Mouse (Mus musculus): ENCODE measurements at regions not wholly inside any gene's neighbourhood (a gene's known extent, or its start where the extent isn't known, plus 50 kb on each side); places are given as distances from the start of the nearest gene placed in this dataset.

DNA sequence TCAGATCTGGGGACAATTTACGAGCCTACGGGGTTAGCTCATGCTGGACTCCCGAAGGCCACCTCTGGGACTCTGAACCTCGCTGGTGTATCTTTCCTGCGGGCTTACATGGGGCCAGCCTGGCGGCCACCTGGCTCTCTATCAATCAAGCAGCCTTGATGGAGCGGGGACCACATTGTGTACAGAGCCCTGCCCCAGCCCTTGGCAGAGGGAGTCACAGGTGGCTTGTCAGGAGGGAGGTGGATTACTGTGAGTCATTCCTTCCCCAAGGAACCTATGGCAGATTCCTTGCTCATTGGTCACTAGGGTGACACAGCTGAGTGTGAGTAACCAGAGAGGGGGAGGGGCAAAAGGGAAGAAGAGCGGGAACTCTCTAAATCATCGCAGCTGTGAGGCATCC is 105.8 kb upstream of the Vangl1 start:
- 76% methylated on average over 9 of the region's 9 CpGs for WGBS
- ATAC-seq (ENCODE audit: low FRiP score, low read depth), result no peak
- H3K27me3 ChIP-seq, result no peaks in the 10 kb centered on the region
- no peak overlapping the region for H3K4me3 ChIP-seq
- H3K9ac ChIP-seq, result no peak overlapping the region
- H3K4me1 ChIP-seq (replicated peaks), result no peaks in the 10 kb centered on the region; the same call in 1 of the 2 replicates
- H3K27ac ChIP-seq (replicated peaks), result no peak overlapping the region
- H3K36me3 ChIP-seq, result no peaks in the 10 kb centered on the region
- H3K9me3 ChIP-seq, result no peaks in the 10 kb centered on the region
- H3K4me2 ChIP-seq, result no peak overlapping the region

DNA sequence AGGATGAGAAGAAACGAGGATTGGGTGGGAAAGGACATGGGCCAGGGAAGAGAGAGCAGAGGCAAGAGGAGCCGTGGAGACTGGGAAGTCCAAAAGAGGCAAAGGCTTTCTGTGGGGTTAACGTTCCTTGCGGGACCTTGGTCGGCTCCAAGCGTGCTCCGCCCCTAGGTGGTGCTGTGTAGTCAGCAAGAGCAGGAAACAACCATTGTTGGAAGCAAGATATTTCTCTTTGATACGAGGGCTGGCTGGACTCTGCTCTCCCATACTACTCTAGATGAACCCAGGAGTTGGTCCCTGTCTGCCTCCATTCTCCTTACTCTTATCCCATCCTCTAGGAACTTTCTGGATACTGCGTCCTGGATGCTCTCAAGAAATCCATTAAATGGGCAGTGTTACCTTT is 105.3 kb upstream of the Vangl1 start:
- Histone ChIP-seq H3K4me1 (replicated peaks) (no peaks in the 10 kb centered on the region; the same call in 1 of the 2 replicates), H3K27me3 (no peaks in the 10 kb centered on the region), H3K4me2 (no peak overlapping the region), H3K9ac (no peak overlapping the region), H3K36me3 (no peaks in the 10 kb centered on the region), H3K27ac (replicated peaks) (no peak overlapping the region), H3K4me3 (no peak overlapping the region), H3K9me3 (no peaks in the 10 kb centered on the region)
- WGBS, result 24% methylated on average over 9 of the region's 9 CpGs
- no peak for ATAC-seq (ENCODE audit: low FRiP score, low read depth)

DNA sequence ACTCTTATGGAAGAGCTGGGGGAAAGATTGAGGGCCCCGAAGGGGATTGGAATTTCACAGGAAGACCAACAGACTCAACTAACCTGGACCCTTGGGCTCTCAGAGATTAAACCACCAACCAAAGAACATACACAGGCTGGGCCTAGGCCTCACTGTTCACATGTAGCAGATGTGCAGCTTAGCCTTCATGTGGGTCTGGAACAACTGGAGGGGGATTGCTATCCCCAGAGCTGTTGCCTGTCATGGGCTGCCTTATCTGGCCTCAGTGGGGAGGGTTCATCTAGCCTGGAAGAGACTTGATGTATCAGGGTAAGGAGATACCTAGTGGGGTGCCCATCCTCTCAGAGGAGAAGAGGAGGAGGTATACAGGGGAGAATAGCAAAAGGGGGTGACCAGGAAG is 103.2 kb upstream of the Vangl1 start:
- Histone ChIP-seq H3K27me3 (no peaks in the 10 kb centered on the region), H3K9ac (no peak overlapping the region), H3K36me3 (no peaks in the 10 kb centered on the region), H3K4me1 (replicated peaks) (no peaks in the 10 kb centered on the region; the same call in 1 of the 2 replicates), H3K4me3 (no peak overlapping the region), H3K4me2 (no peak overlapping the region), H3K9me3 (no peaks in the 10 kb centered on the region), H3K27ac (replicated peaks) (no peak overlapping the region)
- no peak for ATAC-seq (ENCODE audit: low FRiP score, low read depth)
- 81% methylated on average over 1 of the region's 1 CpGs for WGBS

GRCm38 (mm10) chr3:102292385-102292784 is 87.9 kb upstream of the Vangl1 start:
- no peak for ATAC-seq (ENCODE audit: low FRiP score, low read depth)

DNA sequence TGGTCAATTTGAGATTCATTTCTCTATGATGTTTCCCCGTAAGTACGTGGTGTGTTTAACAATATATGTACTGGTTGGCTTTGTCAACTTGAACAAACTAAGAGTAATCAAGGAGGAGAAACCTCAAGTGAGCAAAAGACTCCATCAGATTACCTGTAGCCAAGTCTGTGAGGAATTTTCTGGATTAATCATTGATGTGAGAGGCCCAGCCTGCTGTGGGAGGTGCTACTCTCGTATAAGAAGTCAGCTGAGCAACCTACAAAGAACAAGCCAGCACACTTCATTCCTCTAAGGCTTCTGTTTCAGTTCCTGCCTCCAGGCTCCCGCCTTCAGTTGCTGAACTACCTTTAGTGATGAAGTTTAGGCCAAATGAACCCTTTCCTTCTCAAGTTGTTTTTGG is 77.5 kb upstream of the Vangl1 start:
- 83% methylated on average over 4 of the region's 4 CpGs for WGBS
- H3K4me3 ChIP-seq, result no peak overlapping the region

More at GRCm38 (mm10) chr3:102292385-102292784, 87.9 kb upstream of the Vangl1 start:
- H3K36me3 ChIP-seq, result no peaks in the 10 kb centered on the region
- no peak overlapping the region for H3K9ac ChIP-seq
- no peak overlapping the region for H3K4me2 ChIP-seq
- no peak overlapping the region for H3K27ac ChIP-seq (replicated peaks)
- no peaks in the 10 kb centered on the region for H3K4me1 ChIP-seq (replicated peaks)
- no peak overlapping the region for H3K4me3 ChIP-seq
- no peaks in the 10 kb centered on the region for H3K27me3 ChIP-seq
- peaks cover 5% of the 10 kb centered on the region; the same call in 1 of the 2 replicates for H3K9me3 ChIP-seq
- whole genome bisulfite sequencing, result 87% methylated on average over 3 of the region's 3 CpGs

DNA sequence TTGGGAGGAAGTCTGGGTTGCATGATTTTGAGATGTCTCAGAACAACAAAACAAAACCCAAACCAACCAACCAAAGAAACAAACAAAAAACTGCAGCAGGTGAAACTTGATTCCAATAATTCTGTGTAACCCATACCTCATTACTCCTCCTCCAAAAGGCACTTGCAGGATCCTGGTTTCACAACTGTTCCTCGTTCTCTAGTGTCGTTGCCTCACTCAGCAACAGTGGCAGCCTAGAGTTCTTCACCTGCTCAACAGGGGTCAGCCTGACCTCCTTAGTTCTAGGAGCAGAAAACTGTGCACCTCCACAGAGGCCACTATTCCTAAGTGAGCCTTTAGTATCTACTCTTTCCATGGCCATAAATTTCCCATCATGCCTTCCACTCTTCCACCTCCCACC is 72.3 kb upstream of the Vangl1 start:
- ATAC-seq (ENCODE audit: low FRiP score, low read depth), result no peak
- H3K27ac ChIP-seq (replicated peaks), result no peak overlapping the region
- WGBS, result 83% methylated on average over 2 of the region's 2 CpGs

More for the DNA sequence above, 77.5 kb upstream of the Vangl1 start:
- ATAC-seq (ENCODE audit: low FRiP score, low read depth), result no peak
- Histone ChIP-seq H3K9me3 (no peaks in the 10 kb centered on the region), H3K4me2 (no peak overlapping the region), H3K27ac (replicated peaks) (no peak overlapping the region), H3K4me1 (replicated peaks) (no peaks in the 10 kb centered on the region), H3K9ac (no peak overlapping the region), H3K36me3 (no peaks in the 10 kb centered on the region), H3K27me3 (no peaks in the 10 kb centered on the region)

DNA sequence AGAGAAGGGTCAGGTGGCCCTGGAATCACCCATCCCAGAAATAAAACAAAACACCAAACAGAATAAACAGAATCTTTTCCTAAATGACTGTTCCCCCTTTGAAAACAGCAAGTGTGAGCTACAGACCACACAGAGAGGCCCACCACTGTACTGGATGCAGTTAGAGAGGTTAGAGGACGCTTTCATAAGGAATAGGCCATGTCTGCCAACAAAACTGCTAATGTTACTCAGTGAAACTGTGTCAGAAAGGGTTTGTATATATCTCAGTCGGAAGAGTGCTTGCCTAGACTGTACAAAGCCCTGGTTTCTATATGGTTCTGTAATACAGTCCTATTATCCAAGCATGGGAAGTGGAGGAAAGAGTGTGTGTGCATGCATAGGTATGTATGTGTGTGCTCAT is 71.8 kb upstream of the Vangl1 start:
- no peak overlapping the region for H3K9ac ChIP-seq

More for the DNA sequence above, 72.3 kb upstream of the Vangl1 start:
- Histone ChIP-seq H3K9me3 (no peaks in the 10 kb centered on the region), H3K4me3 (no peak overlapping the region), H3K9ac (no peak overlapping the region), H3K4me1 (replicated peaks) (no peaks in the 10 kb centered on the region), H3K4me2 (no peak overlapping the region), H3K27me3 (no peaks in the 10 kb centered on the region), H3K36me3 (no peaks in the 10 kb centered on the region)

DNA sequence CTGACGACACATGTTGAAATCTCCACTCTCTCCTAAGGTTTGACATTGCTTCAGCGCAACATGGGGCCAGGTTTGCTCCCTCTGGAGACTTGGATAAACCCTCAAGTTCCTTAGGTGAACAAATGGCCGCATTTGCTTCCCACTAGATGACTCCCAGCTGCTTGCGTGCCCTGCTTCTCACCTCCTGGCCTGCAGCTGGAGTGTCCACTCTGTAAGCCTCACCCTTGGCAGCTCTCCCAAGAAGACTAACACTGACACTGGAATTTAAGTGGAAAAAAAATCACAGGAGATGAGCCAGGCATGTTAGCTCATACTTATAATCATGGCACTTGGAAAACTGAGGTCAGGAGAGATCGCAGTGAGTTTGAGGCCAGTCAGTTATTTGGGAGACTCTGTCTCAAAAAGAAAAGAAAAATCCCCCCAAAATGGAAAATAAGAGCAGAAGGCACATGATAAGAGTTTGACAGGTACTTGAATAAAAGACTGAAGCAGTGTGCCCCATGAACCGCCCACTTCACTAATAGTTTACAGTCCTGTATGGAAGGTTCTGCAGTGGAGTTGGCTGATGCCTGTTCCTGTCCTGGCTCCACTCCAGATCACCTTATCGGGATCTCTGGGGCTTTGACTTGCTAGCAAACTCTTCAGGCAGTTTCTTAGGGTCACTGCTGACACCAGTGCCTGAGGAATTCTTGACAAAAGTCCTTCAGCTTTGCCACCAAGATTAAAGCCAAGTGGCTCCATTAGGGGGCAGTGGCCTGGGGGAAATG is 70.9 kb upstream of the Vangl1 start:
- Histone ChIP-seq H3K9me3 (no peaks in the 10 kb centered on the region), H3K4me1 (replicated peaks) (no peaks in the 10 kb centered on the region), H3K27me3 (no peaks in the 10 kb centered on the region), H3K4me2 (no peak overlapping the region), H3K27ac (replicated peaks) (no peak overlapping the region), H3K4me3 (no peak overlapping the region), H3K9ac (no peak overlapping the region), H3K36me3 (no peaks in the 10 kb centered on the region)
- 87% methylated on average over 7 of the region's 7 CpGs for WGBS
- no peak for ATAC-seq (ENCODE audit: low FRiP score, low read depth)

More for the DNA sequence above, 71.8 kb upstream of the Vangl1 start:
- no peaks in the 10 kb centered on the region for H3K9me3 ChIP-seq
- H3K4me2 ChIP-seq, result no peak overlapping the region
- H3K4me1 ChIP-seq (replicated peaks), result no peaks in the 10 kb centered on the region
- H3K27me3 ChIP-seq, result no peaks in the 10 kb centered on the region
- no peak overlapping the region for H3K4me3 ChIP-seq
- WGBS, result 90% methylated on average over 2 of the region's 2 CpGs
- no peak for ATAC-seq (ENCODE audit: low FRiP score, low read depth)
- no peaks in the 10 kb centered on the region for H3K36me3 ChIP-seq
- no peak overlapping the region for H3K27ac ChIP-seq (replicated peaks)

GRCm38 (mm10) chr3:102270779-102271178 is 66.3 kb upstream of the Vangl1 start:
- Histone ChIP-seq H3K4me1 (replicated peaks) (no peaks in the 10 kb centered on the region), H3K36me3 (no peaks in the 10 kb centered on the region), H3K27me3 (no peaks in the 10 kb centered on the region), H3K4me3 (no peak overlapping the region), H3K4me2 (no peak overlapping the region), H3K27ac (replicated peaks) (no peak overlapping the region), H3K9me3 (no peaks in the 10 kb centered on the region), H3K9ac (no peak overlapping the region)
- 92% methylated on average over 6 of the region's 6 CpGs for WGBS
- ATAC-seq (ENCODE audit: low FRiP score, low read depth), result no peak

GRCm38 (mm10) chr3:102270257-102270656 is 65.8 kb upstream of the Vangl1 start:
- WGBS, result 51% methylated on average over 6 of the region's 6 CpGs
- Histone ChIP-seq H3K4me1 (replicated peaks) (no peaks in the 10 kb centered on the region), H3K9me3 (no peaks in the 10 kb centered on the region), H3K27me3 (no peaks in the 10 kb centered on the region), H3K36me3 (no peaks in the 10 kb centered on the region), H3K27ac (replicated peaks) (no peak overlapping the region), H3K4me2 (no peak overlapping the region), H3K4me3 (no peak overlapping the region), H3K9ac (no peak overlapping the region)
- ATAC-seq (ENCODE audit: low FRiP score, low read depth), result no peak

DNA sequence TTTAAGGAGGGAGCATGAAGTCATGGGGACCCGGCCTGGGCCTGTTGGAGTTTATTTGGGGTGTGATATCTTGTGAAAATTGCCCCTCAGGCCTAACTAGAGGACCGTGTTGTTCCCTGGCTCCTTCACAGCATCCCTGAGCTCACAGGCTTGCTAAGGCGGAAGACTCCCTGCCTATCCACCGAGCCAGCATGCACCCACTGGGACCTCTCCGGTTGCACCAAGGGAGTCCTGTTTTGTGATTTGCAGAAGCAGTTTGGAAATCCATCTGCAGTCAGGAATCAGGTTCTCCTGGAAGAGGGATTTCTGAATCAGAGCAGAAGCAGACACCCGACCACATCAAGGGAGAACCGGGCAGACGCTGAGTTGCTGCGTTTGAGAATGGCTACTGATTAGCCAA is 61.6 kb upstream of the Vangl1 start:
- Histone ChIP-seq H3K9me3 (no peaks in the 10 kb centered on the region), H3K9ac (no peak overlapping the region), H3K4me2 (no peak overlapping the region), H3K27me3 (no peaks in the 10 kb centered on the region), H3K36me3 (no peaks in the 10 kb centered on the region), H3K27ac (replicated peaks) (no peak overlapping the region), H3K4me3 (no peak overlapping the region), H3K4me1 (replicated peaks) (peaks cover 10% of the 10 kb centered on the region)
- ATAC-seq (ENCODE audit: low FRiP score, low read depth), result no peak
- 74% methylated on average over 9 of the region's 9 CpGs for WGBS

- Histone ChIP-seq H3K9ac (no peak overlapping the region), H3K9me3 (no peaks in the 10 kb centered on the region), H3K27me3 (no peaks in the 10 kb centered on the region), H3K36me3 (no peaks in the 10 kb centered on the region), H3K4me2 (no peak overlapping the region), H3K4me3 (no peak overlapping the region), H3K27ac (replicated peaks) (no peak overlapping the region), H3K4me1 (replicated peaks) (peaks cover 10% of the 10 kb centered on the region)
- 78% methylated on average over 7 of the region's 7 CpGs for WGBS
- ATAC-seq (ENCODE audit: low FRiP score, low read depth), result no peak
Measured at GRCm38 (mm10) chr3:102265146-102265545, 60.7 kb upstream of the Vangl1 start.

DNA sequence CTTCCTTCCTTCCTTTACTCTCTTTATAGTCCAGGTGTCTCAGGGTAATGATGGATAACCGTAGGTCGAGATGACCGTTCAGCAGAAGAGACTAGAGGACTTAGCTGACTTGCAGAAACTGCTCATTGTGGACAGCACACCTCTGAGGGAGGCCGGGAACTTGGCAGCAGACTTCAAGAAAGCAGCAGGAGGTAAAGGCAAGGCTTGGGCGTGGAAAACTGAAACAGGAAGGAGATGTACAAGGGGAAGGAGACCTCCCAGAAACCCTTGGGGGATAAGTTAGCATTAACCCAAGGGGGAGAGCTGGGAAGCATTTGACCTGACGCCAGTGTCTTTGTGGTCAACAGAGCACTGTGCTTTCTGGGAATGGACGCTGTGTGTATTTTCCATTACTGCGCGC is 58.8 kb upstream of the Vangl1 start:
- no peak for ATAC-seq (ENCODE audit: low FRiP score, low read depth)
- no peaks in the 10 kb centered on the region for H3K27me3 ChIP-seq
- H3K9me3 ChIP-seq, result no peaks in the 10 kb centered on the region
- no peak overlapping the region for H3K4me3 ChIP-seq
- 73% methylated on average over 9 of the region's 9 CpGs for WGBS
- no peak overlapping the region for H3K4me2 ChIP-seq
- no peaks in the 10 kb centered on the region for H3K36me3 ChIP-seq
- no peak overlapping the region for H3K9ac ChIP-seq
- H3K4me1 ChIP-seq (replicated peaks), result peaks cover 10% of the 10 kb centered on the region
- H3K27ac ChIP-seq (replicated peaks), result no peak overlapping the region

Data from hindbrain, embryonic 15.5 days (tissue).